Mouse (Mus musculus) R1 (cell line): Measurements from ENCODE around the gene Kcnn4.
"Not testable (repeated sequence)": the region's sequence is repeated elsewhere in the genome, so short reads cannot be mapped to it uniquely, and the experiment has no call there.

Source experiments
- DNase-seq: peaks from one replicate; pipeline ENCODE4 v3.0.0-alpha.2; 2018; ENCODE audit warnings: low read depth, low spot score

Gene Kcnn4

GRCm38 (mm10) chr7:24391077-24391476 is 21.0 kb downstream of the Kcnn4 start:
- no peak for DNase-seq

GRCm38 (mm10) chr7:24391687-24392086 is 21.6 kb downstream of the Kcnn4 start:
- no peak for DNase-seq

DNA sequence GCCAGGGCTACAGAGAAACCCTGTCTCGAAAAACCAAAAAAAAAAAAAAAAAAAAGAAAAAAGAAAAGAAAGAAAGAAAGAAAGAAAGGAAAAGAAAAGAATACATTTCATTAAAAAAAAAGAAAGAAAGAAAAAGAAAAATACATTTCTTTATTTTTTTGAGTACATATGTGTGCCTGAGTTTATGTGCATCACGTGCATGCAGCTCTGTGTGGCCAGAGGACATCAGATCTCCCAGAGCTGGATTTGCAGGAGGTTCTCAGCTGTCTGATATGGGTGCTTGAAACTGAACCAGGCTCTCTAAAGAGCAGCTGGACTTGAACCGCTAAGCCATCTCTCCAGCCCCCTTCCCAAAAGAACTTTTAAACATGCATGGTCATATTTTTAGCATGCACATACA is 24.0 kb downstream of the Kcnn4 start:
- no peak for DNase-seq

GRCm38 (mm10) chr7:24394475-24395161 is 24.6 kb downstream of the Kcnn4 start:
- DNase-seq, result no peak

DNA sequence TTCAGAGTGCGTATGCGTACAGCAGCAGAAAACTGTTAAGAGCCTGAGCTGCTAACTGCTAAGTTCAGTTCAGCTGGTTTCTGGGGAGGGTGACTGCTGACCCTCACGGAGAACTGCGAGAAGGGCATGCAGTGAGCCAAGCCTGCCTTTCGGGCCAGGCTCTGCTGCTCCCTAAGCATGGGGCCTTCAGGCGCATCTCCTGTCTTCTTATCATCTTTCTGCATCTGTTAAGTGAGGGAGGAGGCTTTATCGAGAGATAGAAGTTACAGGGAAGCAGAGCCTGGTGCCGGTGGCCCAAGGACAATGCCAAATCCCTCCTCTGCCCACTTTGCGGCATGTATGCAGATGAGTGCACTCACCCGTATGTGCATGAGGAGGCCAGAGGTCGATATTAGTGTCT is 26.8 kb downstream of the Kcnn4 start:
- DNase-seq, result no peak

DNA sequence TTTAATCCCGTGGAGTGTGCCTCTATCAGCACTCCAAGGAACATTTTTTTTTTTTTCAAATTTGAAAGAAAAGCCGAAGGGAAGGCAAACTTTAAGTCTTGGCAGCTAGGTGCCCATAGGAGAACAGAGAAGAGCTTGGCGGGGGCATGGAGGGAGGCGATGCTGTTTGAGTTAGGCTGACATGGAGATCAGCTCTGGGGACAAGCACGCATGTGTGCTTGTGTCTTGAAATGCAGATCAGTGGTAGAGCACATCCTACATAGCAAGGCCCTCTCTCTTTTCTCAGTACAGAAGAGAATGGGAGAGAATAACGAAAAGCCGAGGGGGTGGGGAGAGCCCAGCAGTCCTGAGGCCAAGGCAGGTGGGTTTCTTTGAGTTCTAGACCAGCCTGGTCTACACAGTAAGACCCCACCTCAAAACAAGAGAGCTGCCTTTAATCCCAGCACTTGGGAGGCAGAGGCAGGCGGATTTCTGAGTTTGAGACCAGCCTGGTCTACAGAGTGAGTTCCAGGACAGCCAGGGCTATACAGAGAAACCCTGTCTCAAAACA is 28.4 kb downstream of the Kcnn4 start:
- DNase-seq, result no peak

DNA sequence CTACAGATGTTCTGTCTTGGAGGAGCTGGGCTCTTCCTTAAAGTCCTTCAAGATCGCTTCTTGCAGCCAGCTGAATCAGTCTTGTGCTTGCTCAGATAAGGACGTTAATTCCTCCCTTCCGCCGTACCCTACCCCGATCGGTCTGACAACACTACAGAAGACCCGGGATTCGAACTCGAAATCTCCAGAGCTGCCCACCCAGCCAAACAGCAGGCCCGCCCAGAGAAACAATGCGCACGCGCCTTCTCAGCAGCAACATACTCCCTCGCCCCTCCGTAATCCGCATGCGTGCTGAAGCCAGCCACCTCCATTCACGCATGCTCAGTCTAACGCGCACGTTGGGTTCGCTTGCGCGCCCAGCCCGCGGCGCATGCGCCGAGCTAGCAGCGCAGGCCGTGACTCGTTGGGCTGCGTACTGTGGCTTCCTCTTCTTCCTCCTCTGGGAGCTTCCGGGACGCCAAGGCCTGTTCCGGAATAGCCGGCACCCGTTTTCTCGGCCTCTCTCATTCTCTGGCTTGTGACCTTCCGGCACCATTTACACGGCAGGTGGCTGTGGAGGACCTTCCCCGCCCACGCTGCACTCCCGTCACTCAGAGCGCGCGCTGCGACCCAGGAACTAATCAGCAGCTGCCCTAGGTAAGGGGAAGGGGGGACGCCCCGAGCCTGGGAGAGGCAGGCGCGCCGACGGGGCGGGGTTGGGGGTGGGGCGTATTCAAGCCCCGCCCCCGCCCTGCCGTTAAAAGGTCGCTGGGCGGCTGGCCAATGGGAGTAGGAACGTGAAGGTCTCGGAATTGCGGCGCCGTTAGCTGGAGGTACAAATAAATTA is 29.4 kb downstream of the Kcnn4 start, which contains the start of gene Smg9:
Smg9 (plus strand) TSS at position 364 of the 826 bp plus-strand sequence.
- peak; percentile 99 for DNase-seq

DNA sequence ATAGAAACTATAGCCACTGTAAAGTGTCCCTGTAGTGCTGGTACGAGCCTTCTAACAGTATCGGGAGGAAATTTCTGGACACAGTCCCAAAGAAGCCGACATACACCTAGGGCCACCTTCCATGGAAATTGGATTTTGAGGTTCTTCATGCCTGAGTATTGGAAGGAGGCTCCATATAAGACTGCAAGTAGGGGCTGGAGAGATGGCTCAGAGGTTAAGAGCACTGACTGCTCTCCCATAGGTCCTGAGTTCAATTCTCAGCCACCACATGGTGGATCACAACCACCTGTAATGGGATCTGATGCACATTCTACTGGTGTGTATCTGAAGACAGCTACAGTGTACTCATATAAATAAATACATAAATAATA is 30.0 kb downstream of the Kcnn4 start:
- DNase-seq, result no peak

DNA sequence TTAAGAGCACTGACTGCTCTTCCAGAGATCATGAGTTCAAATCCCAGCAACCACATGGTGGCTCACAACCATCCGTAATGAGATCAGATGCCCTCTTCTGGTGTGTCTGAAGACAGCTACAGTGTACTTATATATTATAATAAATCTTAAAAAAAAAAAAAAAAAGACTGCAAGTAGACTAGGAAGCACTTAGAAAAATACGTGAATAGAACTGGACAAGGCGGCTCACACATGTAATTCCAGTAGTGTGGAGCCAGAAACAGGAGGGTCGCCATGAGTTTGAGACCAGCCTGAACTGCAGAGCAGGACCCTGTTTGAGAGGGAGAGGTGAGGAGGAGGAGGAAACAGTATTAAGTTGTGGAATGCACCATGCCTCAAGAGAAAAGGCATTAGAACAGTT is 30.4 kb downstream of the Kcnn4 start:
- DNase-seq, result not testable (repeated sequence)

DNA sequence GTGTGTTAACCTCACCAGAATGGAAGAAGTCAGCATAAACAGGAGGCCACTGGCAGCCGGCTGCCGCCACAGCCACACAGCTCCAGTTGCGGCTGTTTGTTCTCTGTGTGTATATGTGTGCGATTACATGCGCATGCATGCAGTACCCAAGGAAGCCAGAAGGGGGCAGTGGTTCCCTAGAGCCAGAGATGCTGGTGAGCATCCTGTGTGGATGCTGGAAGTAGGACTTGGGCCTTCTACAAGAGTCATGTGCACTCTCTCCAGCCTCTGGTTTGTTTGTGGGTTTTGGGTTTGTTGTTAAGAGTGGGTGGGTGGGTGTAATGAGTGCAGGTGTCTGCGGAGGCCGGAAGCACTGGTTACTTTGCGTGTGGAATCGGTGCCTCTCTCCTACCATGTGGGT is 32.8 kb downstream of the Kcnn4 start:
- DNase-seq, result peak; percentile 86

DNA sequence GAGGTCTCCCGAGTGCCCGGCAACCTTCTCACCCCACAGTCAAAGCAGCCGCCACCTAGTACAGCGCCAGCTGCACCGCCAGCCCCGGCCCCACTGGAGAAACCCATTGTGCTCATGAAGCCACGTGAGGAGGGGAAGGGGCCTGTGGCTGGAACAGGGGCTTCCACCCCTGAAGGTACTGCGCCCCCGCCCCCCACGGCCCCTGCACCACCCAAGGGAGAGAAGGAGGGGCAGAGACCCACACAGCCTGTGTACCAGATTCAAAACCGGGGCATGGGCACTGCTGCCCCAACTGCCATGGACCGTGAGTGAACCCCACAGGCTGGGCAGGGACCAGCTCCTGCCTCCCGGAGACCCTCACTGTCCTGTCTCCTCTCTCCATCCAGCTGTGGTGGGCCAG is 35.6 kb downstream of the Kcnn4 start:
- no peak for DNase-seq

GRCm38 (mm10) chr7:24406528-24407344 is 36.7 kb downstream of the Kcnn4 start:
- DNase-seq, result peak; percentile 86

DNA sequence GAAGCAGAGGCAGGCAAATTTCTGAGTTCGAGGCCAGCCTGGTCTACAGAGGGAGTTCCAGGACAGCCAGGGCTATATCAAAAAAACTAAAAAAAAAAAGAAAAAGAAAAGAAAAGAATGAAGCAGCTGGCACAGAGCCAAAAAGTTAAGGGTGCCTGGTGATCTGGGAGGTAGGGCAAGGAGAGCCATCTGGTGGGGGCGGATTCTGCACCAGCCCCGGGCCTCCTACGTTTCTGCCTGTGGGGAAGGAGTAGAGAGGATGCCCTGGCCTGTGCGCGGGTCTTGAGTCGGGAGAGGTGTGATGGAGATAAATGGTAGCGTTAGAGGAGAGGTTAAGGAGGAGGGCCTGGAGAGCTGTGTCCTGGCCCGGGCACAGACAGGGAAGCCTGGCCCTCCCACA is 38.1 kb downstream of the Kcnn4 start:
- no peak for DNase-seq

- DNase-seq, result no peak
These were observed 40.1 kb downstream of the Kcnn4 start for GRCm38 (mm10) chr7:24410123-24410522.

- peak; percentile 82 for DNase-seq
These were observed 40.8 kb downstream of the Kcnn4 start for GRCm38 (mm10) chr7:24410831-24411230.

DNA sequence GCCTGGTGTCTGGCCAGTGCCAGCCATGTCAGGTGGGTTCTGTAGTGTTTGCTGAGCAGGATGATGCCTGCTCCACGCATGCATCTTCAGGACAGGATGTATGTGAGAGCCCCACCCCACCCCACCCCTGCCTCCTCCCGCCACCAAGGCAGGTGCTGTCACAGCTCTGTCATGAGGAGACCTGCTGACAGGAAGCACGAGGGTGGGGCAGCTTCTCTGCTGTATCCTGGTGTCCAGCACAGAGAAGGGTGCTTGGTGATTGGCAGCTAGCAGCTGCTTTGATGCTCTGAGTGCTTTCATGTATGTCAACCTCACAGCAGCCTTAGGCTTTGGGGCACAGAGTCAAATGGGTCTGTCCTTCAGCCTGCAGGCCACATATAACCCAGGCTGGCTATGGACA is 43.6 kb downstream of the Kcnn4 start:
- DNase-seq, result no peak

- DNase-seq, result no peak
These were observed 45.2 kb downstream of the Kcnn4 start for GRCm38 (mm10) chr7:24415261-24415660.

DNA sequence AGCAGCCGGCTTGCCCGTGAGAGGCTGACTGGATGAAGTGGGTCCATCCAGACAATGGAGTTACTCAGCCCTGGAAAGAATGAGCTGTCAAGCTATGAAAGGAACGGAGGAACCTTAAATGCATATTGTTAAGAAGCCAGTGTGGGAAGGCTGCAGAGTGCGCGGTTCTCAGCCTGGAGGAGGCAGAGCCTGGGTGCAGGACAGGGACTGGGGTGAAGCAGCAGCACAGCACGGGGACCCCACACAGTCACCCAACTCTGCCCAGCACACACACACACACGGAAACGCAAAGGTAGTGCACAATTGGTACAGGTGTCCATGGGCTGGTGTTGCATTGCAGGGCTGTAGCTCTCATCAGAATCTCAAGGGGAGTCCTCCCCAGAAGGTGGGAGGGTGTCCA is 49.5 kb downstream of the Kcnn4 start:
- DNase-seq, result no peak

GRCm38 (mm10) chr7:24421648-24422047 is 51.6 kb downstream of the Kcnn4 start:
- DNase-seq, result no peak

GRCm38 (mm10) chr7:24422251-24422650 is 52.2 kb downstream of the Kcnn4 start:
- no peak for DNase-seq

GRCm38 (mm10) chr7:24423107-24423763 is 53.2 kb downstream of the Kcnn4 start:
- no peak for DNase-seq
